Mouse (Mus musculus): ENCODE results near the gene Larp1b.
A peak's percentile ranks its signal among the peaks of the same experiment; 100 is the strongest.

The Larp1b gene

DNA sequence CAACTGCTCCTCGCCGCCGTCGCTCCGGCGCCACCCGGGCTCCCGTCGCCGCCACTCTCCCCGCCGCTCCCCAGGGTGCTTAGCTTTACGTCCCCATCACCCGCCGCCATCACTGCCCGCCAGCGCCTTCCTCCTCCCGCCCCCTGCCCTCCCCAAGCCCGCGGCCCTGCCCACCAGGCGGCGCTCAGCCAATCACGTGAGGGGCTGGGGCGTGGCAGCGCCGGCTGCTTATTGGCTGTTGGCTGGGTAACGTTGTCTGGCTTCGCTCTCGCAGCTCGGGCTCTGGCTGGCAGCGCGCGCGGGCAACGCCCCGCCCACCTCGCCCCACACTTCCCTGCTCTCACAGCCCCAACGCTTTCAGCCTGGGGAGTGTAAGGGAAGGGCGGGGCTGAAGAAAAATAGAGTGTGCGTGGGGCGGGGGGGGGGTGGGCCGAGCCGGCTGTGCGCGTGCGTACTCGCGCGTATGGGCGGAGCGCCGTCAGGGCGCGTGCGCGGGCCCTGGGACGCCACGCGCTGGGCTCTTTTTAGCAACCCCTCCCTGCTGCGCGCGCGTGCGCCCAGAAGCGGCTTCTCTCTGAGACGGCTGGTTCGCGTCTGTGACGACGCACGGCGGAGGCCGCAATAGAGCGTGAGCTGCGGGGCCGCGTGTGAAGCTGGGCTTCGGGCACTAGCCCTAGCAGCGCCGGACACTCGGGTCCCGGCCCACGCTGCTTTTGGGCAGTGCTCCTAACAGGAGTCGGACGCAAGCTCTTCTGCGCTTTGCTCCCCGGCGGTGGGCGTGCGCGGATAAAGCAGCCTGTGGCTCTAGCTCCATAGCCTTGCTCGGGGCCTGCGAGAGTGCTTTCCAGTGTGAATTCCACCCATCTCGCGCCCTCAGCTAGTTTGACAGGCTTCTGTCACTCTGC is 133.5 kb downstream of the Larp1b start, which contains the start of gene Pgrmc2:
Gene Pgrmc2, minus strand, starts transcription at position 162 of the 905 bp plus-strand sequence.
- peak; percentile 90 to 97 for DNase-seq (ENCODE audit: low spot score in 2 of 2)

DNA sequence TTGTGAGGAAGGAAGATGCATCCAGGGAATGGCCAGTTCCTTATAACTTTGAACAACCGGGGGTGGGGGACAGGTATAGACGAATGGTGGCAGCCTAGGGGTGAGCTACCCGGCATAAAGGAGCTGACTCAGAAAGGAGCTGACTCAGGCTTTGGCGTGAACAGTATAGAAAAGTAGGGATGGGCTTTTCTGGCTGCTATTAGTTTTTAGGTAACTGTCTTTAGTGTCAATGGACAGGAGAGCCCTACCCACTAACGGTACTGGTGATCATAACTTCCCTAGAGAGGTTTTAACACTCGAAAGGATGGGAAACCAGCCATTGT is 134.1 kb downstream of the Larp1b start:
- no peak for DNase-seq (ENCODE audit: low spot score in 2 of 2)

DNA sequence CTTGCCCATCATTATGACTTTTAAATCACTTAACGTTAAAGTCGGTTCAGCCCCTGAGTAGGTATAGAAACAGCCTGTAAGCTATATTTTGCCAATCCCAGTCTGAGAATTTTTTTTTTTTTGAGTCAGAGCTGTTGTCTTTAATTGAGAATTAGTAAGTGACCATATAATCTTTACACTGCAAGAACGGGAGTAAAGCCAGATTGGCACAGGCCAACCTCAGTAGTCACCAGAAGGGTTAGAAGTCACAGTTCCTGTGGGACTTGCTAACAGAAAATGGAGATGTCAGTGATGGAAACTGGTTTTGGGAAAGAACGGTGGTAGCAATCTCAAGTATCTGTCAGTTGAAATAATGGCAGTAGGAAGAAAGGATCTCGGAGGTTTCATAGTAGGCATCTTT is 134.8 kb downstream of the Larp1b start:
- no peak for DNase-seq (ENCODE audit: low spot score in 2 of 2)

DNA sequence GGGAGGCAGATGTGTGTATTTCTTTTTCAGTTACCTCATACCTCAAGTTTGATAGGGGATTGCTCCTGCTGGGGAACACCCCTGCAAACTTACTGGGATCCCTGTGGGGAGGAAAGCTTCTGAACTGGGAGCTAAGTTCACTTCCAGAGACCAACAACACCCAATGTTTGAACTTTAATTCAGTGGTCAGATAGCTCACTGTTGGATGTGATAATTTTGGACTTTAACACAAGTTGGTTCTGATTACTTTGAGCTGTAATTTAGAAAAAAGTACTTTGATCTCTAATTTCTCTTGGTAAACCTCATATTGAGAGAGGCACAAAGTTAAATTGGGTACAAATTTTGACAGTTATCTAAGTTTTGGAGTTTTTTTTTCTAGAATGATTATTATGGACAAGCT is 137.4 kb downstream of the Larp1b start:
- no peak for DNase-seq (ENCODE audit: low spot score in 2 of 2)

Data from cerebellum, postnatal 4 days (tissue).